Mouse (Mus musculus): ENCODE results near the gene Myo6.
"Not testable (repeated sequence)": the region's sequence is repeated elsewhere in the genome, so short reads cannot be mapped to it uniquely, and the experiment has no call there.

The Myo6 gene

GRCm38 (mm10) chr9:80306853-80307252, 142.0 kb downstream of the Myo6 start:
- no peak for DNase-seq

- no peak for DNase-seq
Observed at GRCm38 (mm10) chr9:80307629-80308028, 142.8 kb downstream of the Myo6 start.

- no peak for DNase-seq
Observed at GRCm38 (mm10) chr9:80313610-80314009, 148.8 kb downstream of the Myo6 start.

GRCm38 (mm10) chr9:80315922-80316321, 151.1 kb downstream of the Myo6 start:
- DNase-seq, result no peak

GRCm38 (mm10) chr9:80318027-80318426, 153.2 kb downstream of the Myo6 start:
- no peak for DNase-seq

DNA sequence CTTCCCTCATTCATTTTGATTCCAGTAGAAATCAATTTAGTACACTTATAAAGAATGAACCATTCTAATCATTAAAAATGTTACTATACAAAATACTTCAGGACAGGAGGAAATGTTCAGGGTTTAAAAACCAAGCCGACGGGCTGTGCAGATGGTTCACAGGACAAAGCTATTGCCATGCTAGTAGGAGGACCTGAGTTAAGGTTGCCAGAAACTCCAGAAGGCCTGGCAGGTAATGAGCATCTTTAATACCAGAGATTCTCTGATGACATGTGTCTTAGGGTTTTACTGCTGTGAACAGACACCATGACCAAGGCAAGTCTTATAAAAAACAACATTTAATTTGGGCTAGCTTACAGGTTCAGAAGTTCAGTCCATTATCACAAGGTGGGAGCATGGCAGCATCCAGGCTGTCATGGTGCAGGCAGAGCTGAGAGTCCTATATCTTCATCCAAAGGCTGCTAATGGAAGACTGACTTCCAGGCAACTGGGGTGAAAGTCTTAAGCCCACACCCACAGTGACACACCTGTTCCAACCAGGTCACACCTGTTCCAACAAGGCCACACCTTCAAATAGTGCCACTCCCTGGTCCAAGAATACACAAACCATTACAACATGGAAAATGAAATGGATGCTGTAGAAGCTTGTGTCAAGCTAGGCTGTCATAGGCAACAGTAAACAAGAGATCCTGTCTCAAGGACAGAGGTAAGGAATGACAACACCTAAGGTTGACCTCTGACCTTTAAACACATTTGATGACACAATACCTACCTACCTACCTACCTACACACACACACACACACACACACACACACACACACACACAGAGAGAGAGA, 156.4 kb downstream of the Myo6 start:
- DNase-seq, result not testable (repeated sequence)

DNA sequence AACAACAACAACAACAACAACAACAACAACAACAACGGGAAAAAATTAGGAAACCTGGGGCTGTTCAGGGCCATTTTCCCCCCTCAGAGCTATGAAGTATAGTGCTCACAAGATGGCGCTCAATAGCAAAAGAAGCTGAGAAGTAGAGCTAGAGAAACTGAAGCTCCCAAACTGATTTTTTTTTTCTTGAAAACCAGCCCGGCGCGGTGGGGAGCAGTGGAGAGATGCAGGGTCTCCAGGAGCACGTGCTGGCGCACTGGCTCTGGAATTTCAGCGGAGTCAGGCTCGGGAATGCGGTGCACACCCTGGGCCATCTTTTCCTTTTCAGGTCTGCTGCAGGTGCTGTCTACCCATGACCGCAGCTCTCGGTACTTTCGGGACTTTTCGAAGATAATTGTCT, 167.3 kb downstream of the Myo6 start:
- DNase-seq, result peak; percentile 41 to 42

- DNase-seq, result no peak
Observed at GRCm38 (mm10) chr9:80333466-80333865, 168.6 kb downstream of the Myo6 start.

DNA sequence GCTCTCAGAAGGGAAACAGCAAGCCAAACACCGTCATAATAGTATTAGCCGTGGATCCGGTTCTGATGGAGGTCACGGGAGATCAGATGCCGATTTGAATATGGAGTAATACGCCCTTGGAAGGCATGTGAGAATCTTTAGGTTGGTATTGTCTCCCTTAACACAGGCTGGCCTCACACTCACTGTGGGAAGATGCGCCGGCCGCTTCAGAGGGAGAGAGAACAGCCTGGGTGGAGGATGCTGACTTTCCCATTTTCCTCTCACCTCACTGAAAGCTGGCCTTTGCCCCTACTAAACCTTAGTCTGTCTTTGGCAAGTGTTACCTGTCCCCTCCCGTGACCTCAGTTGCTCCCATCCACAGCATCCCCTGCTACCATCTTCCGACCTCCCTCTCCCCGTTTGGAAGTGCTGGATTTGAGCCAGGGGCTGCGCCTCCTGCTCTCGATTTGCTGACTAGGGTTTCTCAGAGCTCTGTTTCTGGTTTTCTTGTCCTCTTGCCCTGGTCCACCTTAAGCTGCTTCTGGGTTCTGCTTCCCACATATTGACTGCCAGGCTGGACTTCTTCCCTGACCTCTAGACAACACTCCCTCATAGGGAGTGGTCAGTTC, 169.3 kb downstream of the Myo6 start:
- DNase-seq, result peak; percentile 30 to 59

GRCm38 (mm10) chr9:80335660-80336357, 171.0 kb downstream of the Myo6 start:
- no peak for DNase-seq

- DNase-seq, result no peak
Observed at GRCm38 (mm10) chr9:80338026-80338425, 173.2 kb downstream of the Myo6 start.

- DNase-seq, result no peak
Observed at GRCm38 (mm10) chr9:80340927-80341326, 176.1 kb downstream of the Myo6 start.

GRCm38 (mm10) chr9:80341756-80342155, 176.9 kb downstream of the Myo6 start:
- no peak for DNase-seq

GRCm38 (mm10) chr9:80342520-80342919, 177.7 kb downstream of the Myo6 start:
- DNase-seq, result no peak

DNA sequence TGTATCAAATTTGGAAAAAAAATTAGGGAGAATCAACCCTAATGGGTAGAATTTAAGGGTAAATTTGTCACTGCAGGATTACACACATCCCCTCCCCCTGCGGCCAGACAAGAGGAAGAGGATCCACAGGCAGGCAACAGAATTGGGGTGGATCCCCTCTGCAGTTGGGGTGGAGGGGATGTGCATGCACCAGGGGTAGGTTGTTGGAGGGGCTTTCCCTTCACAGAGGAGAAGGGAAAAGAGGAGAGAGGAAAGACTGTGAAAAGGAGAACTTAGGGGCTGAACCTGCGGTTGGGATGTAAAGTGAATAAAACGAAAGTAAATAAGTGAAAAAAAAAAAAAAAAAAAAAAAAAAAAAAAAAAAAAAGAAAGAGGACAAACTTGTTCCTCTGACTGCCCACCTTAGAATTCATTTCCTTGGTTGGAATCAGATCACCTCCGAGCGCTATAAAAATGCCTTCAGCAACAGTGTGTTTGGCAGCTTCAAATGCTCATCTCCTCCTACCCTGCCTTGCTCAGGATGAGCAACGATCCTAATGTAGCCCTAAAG, 179.7 kb downstream of the Myo6 start:
- DNase-seq, result no peak

DNA sequence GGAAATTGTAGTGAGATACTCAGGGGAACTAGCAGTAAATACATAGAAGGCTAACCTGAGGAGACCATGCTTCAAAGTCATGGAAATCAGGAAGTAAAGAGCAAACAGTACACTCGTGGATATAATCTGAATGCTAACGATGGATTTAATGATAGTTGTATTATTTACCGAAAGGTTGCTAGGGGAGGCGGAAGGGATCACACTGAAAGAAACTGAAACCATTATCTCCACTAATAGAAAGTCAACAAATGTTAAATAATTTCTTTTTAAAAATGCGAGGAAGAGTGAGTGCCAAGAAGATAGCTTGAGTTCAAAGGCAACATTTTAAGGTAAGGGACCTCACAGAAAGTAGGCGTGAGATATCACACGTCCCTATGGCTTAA, 186.5 kb downstream of the Myo6 start:
- no peak for DNase-seq

- DNase-seq, result no peak
Observed at GRCm38 (mm10) chr9:80351678-80352331, 187.0 kb downstream of the Myo6 start.

DNA sequence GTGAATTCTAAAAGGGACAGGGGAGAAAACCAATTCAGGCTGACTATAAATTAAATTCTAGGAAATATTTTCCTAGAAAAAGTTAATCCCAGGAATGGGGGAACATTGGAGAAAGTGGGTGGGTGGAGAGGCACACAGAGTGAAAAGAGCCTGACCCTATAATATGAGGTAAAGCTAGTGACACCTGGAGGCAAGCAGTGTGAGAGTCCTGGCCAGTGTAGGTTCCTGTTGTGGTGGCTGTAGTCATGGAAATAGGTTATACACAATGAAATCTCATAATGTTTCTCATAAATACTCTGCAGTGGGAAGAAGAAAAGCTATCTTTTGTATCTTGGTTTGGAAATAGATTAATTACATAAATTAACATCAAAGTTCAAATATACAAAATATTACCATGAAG, 195.2 kb downstream of the Myo6 start:
- no peak for DNase-seq
